Mouse (Mus musculus) layer of hippocampus, postnatal 14 days (tissue): ENCODE measurements around the gene Ddrgk1. TPM values are rescaled to one million over a fixed set of nuclear protein-coding genes. Genes with fewer than 3 reads are reported as not detected.
"Not testable (repeated sequence)": the region's sequence is repeated elsewhere in the genome, so short reads cannot be mapped to it uniquely, and the experiment has no call there.

ENCODE experiments used
- DNase-seq, 2 experiments: peaks; one replicate each; pipeline ENCODE4 v3.0.0; 2021 to 2022; ENCODE audit warnings: low spot score in 2 of 2, mixed read lengths in 1 of 2
- total RNA-seq, 2 experiments: library from RNA; stranded (reverse); gene quantifications; 2 replicates each; pipeline ENCODE4 v1.2.3; 2021

The Ddrgk1 gene
- total RNA-seq, 2 experiments from 2014 or later, result 80.9 to 81.2 TPM

DNA sequence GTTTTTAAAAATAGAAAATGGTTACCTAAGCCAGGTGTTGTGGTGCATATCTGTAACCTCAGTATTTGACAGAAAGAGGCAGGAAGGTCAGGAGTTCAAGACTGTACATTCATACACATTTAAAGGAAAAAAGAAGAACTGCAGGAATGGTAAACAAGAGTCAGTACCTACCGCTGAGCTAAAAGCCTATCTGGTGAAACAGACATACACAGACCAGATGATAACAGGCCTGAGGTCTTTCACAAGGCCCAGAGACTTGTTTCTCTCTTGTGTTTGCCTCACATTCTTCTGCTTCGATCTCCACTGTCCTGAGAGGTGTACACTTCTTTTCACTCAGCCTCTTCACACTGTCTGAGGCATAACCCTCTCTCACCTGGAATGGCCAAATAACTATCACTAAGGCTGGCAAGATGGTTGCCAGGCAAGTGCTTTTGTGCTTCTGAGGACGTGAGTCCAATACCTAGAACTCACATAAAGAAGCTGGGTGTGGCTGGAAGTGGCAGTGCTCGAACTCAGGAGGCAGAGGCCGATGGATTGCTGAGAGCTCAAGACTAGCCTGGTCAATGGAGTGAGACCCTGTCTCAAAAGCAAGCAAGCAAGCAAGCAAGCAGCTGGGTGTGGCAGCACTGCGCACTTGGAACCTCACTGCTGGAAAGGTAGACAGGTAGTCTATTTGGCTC is 8.7 kb downstream of the Ddrgk1 start:
- no peak for DNase-seq

DNA sequence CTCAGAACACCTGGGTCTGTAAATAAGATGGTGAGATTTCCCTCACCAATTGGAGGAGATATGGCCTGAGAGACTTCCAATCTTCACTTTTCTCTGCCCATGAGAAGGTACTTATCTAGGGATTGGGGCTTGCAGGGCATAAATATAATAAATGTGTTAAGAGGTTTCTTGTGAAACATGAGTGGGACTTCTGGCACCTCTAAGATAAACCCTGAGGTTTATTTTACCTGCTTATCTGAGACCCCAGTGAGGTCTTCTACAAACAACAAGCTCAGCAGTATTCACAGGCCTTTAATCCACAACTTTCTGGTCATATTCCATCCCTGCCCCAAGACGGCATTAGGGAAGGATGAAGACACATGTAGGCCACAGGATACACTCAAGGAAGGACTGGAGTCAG is 10.7 kb downstream of the Ddrgk1 start:
- no peak for DNase-seq

DNA sequence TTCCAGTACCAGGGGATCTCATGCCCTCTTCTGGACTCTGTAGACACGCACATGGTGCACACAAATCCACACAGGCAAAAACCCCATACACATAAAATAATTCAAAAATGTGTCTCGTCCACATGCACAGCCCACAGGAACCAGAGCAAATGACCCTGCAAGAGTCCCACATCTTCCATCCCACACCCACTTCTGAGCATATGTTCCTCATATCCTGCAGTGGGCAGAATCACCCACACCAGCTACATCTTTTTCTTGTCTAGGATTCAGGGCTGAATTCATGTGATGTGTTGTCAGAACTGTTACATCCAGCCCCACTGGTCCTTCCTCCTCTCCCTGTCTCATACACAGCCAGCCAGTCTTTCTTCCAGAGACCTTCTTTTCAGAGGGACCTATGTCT is 11.2 kb downstream of the Ddrgk1 start:
- DNase-seq, result no peak

GRCm38 (mm10) chr2:130649028-130649427 is 15.4 kb downstream of the Ddrgk1 start:
- DNase-seq, result not testable (repeated sequence)

DNA sequence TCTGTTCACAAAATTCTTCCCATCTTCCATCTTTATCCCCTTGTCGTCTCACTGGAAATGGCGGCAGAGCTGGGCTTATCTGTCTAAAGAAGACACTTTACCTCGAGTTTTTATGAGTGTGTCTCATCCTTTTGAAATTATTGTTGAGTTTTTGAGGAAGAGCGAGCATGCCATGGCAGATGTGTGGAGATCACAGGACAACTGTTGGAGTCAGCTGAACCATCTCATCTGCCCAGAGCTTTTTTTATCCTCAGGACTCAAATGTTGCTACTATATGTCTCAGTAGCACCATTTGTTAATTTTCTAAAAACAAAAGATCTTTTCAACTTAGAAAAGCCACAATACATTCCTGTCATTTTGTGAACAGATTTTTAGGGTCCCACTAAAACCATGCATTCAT is 19.3 kb downstream of the Ddrgk1 start:
- DNase-seq, result no peak

DNA sequence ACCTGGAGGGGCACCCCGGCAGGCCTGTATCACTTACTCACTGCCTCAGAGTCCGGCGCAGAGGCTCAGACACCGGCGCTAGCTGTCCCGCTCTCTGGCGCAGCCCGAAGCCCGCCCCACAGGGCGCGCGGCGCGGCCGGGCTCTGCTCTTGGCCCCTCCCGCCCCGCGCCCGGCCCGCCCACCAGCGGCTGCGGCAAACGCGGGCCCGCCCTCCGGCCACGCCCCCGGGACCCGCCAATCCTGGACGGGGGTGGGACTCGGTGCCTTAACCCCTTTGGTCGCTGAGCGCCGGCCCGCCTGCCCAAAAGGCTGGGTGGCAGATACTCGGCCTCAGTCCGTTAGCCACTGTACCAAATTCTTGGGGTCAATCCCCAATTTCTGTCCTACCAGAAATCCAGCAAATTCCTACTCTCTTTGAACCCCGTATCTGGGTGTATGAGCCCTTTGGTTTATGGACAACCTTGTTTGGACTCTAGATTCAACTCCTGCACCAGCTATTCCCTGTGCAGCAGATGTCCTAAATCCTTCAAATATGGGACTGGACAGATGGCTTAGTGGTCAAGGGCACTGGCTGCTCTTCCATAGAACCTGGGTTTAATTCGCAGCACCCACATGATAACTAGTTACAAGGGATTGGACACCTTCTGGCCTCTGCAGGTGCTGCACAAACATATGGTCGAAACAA is 21.6 kb downstream of the Ddrgk1 start, which contains the start of gene Lzts3:
Lzts3 (minus strand) TSS at position 120 of the 686 bp plus-strand sequence.
- DNase-seq, result peak; percentile 84 to 92

- no peak for DNase-seq
Measured at GRCm38 (mm10) chr2:130642197-130642660, 22.2 kb downstream of the Ddrgk1 start.

DNA sequence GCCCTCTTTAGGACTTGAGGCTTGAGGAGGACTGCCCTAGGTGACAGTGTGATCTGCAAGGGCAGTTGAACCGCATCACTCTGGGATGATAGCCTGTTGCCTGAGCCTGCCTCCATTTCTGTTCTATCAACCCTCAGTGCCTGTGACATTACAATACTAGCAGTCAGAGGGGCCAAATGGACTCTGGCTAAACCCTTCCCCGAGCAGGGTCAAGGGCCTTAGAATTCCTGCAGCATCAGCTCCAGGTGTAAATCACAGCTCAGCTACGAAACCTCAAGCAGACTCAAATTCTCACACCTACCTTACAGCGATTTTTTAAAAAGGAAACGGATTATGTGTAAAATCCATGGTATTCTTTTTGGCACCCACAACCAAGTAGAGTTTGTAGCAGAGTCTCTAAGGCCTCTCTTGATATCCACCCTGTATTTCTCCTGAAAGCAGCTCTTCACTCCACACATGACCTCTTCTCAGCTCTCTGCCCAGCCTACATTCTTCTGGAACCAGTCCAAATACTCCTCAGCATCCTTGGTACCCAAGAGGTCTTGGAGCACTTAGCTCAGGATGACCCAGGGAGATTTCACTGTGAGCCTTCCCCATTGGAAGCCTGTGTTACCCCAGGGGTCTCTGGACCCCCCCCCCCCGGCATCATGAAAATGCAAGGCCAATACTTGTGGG is 23.0 kb downstream of the Ddrgk1 start:
- DNase-seq, result no peak

GRCm38 (mm10) chr2:130639276-130639675 is 25.2 kb downstream of the Ddrgk1 start:
- DNase-seq, result no peak

DNA sequence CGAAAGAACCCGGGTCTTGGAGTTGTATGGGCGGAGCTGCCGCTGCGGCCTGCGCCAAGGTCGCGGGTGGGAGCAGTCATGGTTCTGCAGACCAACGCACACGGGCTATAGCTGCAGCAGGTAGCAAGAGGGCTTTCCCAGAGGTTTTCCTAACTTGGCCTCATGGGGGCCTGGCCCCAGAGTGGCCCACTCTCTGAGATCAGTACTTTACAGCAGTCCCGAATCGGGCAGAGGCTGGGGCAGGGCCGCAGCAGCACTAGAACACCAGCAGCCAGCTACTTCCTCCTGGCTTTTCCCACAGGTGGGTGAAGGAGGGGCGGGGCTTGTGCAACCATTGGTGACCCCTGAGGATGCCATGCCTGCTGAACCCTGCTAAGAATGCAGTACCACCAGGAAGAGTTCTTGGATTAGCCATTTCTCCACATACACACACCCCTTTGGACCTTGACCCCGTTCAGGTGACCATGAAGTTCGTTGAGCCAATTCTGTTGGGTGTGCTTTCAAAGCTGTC is 26.3 kb downstream of the Ddrgk1 start:
- DNase-seq, result no peak

DNA sequence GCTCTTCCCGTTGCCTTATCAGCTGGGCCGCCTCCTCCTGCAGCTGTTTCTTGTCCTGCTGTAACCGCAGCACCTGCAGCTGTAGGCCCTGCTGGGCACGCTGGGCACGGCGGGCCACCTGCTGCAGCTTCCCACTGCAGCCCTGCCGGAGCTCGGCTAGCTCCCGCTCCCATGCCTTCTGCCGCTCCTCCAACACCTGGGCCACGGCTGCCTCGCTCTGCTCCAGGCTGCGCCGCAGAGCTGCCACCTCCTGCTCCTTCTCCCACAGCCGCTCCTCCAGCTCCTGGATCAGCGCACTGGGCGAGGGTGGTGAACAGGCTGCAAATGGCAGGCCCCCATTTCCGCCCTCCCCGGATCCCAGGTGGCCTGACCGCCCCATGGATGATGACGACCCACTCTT is 28.6 kb downstream of the Ddrgk1 start:
- no peak for DNase-seq

DNA sequence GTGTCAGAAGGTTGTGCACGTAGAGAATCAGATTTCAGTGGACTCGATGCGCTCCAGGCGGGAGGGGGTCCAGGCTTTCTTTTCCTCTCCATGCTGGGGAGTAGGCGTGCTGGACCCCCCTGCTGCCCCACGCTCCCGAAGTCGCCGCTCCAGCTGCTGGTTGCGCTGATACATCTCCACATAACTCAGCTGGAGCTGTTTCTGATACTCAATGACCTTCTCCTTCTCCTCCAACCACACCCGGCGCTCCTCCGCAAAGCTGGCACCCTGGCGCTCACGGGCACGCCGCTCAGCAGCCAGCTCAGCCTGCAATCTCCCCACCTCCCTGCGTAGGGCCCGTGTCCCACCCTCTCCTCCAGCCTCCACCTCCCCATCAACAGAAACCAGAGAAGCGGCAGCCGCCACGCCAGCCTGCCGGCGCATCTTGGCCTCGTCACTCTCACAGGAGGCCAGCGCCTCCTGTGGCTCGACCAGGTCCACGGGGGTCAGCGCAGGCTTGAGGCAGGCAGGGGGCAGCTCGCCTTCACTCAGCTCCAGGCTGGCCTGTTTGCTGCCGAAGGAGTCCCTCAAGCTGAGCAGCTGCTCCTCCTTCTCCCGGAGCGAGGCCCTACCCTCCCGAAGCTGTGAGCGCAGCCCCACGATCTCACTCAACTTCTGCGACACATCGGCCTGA is 29.6 kb downstream of the Ddrgk1 start:
- DNase-seq, result no peak

DNA sequence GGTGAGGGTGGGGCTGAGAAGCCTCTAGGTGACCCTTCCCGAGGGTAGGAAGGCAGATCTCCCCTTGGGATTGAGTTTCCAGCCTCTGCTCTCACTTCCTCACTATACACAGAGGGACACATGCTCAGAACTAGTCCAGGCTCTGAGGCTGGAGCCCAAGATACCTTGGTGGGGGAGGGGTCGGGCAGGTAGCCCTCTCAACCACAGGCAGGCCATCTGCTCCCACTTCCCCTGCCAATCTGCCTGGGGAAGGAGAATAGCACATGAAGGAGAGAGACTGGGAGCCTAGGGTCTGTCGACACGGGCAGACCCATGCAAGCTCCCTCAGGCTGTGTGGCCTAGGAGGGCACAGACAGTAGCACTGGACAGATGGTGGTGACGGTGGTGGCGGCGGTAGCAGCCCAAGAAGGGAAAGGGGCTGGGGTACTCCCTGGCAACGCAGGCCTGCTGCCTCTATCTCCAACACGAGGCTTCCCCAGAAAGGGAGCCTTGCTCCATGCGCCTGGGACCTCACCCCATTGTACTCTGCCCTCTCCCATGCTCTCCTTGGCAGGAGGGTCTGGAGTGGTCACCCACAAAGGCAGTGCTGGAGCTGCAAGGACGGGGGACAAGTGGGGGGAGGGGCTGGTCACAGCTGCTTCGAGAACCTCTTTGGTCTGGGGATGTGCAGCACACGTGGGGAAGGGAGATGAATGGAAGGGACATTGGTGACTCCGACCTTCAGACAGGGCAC is 30.3 kb downstream of the Ddrgk1 start:
- no peak for DNase-seq

DNA sequence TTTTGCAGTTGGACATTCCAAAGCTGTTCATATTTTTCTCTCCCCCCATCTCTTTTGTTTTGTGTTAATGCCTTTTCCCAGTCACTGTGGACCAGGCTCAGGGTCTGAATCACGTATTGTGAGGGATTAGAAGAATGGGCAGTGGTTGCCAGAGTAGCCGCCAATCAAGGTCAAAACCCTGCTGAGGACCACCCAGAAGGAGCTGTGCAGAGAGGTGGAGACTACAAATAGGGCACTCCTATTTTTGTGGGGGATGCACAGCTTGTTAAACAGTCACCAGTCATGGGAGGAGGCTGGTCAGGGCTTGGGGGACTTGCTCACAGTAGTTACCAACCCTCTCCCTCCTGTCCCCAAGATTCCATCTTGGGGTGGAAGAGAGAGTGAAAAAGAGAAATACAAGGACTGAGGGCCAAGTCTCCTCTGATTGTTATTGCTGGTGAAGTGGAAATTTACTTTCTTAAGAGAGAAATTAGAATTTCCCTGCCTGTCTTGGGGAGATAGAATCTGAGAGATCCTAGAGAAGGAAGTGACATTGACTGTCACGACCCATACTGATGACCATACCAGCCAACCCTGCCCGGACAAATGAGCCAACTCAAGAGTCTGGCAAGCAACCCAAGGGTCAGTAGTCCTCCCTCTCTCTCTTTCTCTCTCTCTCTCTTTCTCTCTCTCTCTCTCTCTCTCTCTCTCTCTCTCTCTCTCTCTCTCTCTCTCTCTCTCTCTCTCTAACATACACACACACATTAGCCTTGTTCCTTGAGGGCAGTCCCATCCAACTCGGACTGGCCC is 31.4 kb downstream of the Ddrgk1 start:
- no peak for DNase-seq

DNA sequence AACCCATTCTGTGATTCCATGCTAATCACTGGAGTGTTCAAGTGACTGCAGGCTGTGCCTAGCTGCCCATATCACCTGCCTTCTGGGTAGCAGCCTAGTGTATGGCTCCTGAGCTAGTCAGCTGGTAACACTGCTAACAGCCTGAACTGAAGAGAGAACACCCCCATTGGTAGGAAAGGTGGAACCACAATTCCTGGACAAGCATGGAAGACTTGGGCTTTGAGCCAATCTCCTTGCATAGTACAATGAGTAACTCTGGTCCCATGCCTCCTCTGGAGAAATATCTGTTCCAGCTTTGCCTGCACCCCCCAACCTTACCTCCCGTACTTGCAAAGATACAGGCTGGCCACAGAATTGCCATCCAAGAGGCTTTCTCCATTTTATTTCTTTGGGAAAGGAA is 32.0 kb downstream of the Ddrgk1 start:
- no peak for DNase-seq

GRCm38 (mm10) chr2:130629839-130630203 is 34.6 kb downstream of the Ddrgk1 start, which contains the start of the genes Fastkd5 and Ubox5:
Fastkd5 (minus strand) TSS chr2:130630027.
Ubox5 (minus strand) TSS chr2:130630038.
- DNase-seq, result peak; percentile 84 to 92

DNA sequence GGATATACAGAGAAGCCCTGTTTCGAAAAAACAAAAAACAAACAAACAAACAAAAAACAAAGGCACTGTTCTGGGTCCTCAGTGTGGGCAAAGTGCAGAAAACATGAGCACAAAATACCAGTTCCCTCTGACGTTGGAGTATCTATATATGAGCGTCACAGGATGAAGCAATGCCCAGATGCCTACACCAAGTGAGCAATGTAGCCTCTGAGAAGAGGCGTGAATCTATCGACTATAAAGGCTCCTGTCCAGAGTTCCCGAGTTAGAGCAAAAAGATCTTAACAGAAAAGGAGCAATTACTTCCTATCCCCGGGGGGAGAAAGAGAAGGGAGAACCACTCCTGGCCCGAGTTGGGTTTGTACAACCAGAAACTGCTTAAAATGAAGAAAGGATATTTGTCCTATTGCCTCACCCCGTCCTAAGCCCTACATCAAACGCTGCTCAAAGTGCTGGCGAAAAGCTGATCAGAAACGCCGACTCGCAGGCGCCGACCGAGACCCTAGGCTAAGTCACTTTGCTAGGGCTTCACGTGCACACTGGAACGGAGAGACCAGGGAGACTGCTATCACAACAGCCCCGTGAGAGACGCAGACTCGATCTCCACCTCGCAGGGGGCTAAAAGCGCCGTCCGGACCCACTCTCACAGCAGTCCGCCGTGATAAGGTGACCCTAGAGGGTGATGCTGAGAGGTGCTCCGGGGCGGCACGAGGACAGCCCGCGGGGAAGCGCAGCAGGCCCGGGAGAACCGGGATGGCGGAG is 35.2 kb downstream of the Ddrgk1 start:
- no peak for DNase-seq

- DNase-seq, result no peak
Measured at GRCm38 (mm10) chr2:130628424-130628823, 36.0 kb downstream of the Ddrgk1 start.

- no peak for DNase-seq
Measured at GRCm38 (mm10) chr2:130618972-130619371, 45.5 kb downstream of the Ddrgk1 start.
